Comparison of ENCODE assay signal across 14 mouse cellular contexts in the genomic region with DNA sequence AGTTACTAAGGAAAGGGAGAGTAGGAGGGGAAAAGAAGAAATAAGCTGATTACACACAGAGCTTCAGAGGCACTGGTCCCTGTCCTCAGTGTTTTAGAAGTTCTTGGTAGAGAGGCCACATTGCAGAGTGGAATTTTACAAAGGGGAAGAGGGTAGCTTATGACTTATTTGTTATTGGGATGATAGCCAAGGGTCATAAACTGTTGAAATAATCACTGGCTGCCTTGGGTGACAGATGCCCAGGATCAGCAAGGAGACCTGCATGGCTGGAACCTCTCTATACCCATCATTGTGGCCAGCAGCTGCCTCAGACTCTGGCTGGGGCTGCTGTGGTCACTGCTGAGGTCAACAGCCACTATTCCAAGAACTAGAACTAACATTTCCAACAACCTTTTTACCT. TPM values are rescaled to one million over a fixed set of nuclear protein-coding genes. Genes with fewer than 3 reads are reported as not detected.
DNase-seq lines count a peak whose midpoint lies in the region; TF ChIP-seq lines count a peak whose summit lies in the region.
"Had no signal": no experiment of that assay in that cellular context is flagged by ENCODE, and none has a peak within 500 bp of the region (broad histone marks: within the 10 kb centered on the region; RNA-seq: fewer than 3 reads in every experiment).

No protein-coding gene starts in this region.

- H3K36me3 ChIP-seq in C2C12 (ENCODE audit: control insufficient read depth, insufficient read depth) = no peaks in the 10 kb centered on the region

- no peaks in the 10 kb centered on the region for H3K27me3 ChIP-seq in C2C12 (ENCODE audit: control insufficient read depth, insufficient read depth, insufficient read length)
- H3K27me3 ChIP-seq: CH12.LX had no signal

- peaks cover 7% of the 10 kb centered on the region for H3K4me1 ChIP-seq in bone marrow, adult 2 months (ENCODE audit: control insufficient read depth, insufficient read depth, low read length)

- H3K79me2 ChIP-seq in C2C12 (ENCODE audit: control insufficient read depth, insufficient read depth) = peaks cover 50% of the 10 kb centered on the region

- no peak for TF ChIP-seq POLR2A in bone marrow, adult 2 months (IDR thresholded peaks at IDR 0.05; ENCODE audit: borderline replicate concordance, control insufficient read depth, low read depth, low read length)

- TF ChIP-seq CTCF in C2C12 (IDR thresholded peaks at IDR 0.05; ENCODE audit: control insufficient read depth, insufficient read depth, insufficient read length) = no peak
- no peak for TF ChIP-seq CTCF in bone marrow, adult 2 months (IDR thresholded peaks at IDR 0.05; ENCODE audit: control insufficient read depth, insufficient read depth, low read length)

- H3K27ac ChIP-seq in bone marrow, adult 2 months (ENCODE audit: control insufficient read depth, insufficient read depth, low read depth, low read length, poor library complexity) = peak overlapping the region; percentile 26; the same call in 1 of the 2 replicates
- H3K27ac ChIP-seq: liver, embryonic 14.5 days had no signal

- peak; percentile 33 for DNase-seq in kidney, adult 9 months
- DNase-seq in kidney, adult 18-20 months = no peak
- peak; percentile 51 for DNase-seq in 3134 (ENCODE audit: extremely low read depth, insufficient read length, low spot score)
- no peak for DNase-seq in thymus, adult 18-20 months
- no peak for DNase-seq in gastrocnemius, postnatal 25 days
- DNase-seq: cerebellum, postnatal 25 days; heart, postnatal 36 days; kidney, postnatal 25 days; layer of hippocampus, adult 9-11 months; right cerebral cortex, postnatal 14 days had no signal

- H3K79me3 ChIP-seq in C2C12 (ENCODE audit: low read depth) = peaks cover 14% of the 10 kb centered on the region

- H3ac ChIP-seq in C2C12 (ENCODE audit: control insufficient read depth, insufficient read length, low read depth) = no peak overlapping the region

- H3K4me3 ChIP-seq in C2C12 (ENCODE audit: insufficient read depth, poor library complexity, severe bottlenecking) = no peak overlapping the region
- H3K4me3 ChIP-seq in bone marrow, adult 2 months (replicated peaks; ENCODE audit: control insufficient read depth, low read depth, low read length) = no peak overlapping the region

TF ChIP-seq in C2C12, 6 proteins besides CTCF, POLR2A, EP300 and RAD21:
- TF ChIP-seq FOSL1 (IDR thresholded peaks at IDR 0.05; ENCODE audit: insufficient read depth, low read length, poor library complexity, severe bottlenecking) = no peak
- TF ChIP-seq MYOG (IDR thresholded peaks at IDR 0.05; ENCODE audit: control insufficient read depth, extremely low read depth, insufficient read length) = no peak
- no peak for TF ChIP-seq USF1 (IDR thresholded peaks at IDR 0.05; ENCODE audit: low read depth)
- no peak for TF ChIP-seq MAX (IDR thresholded peaks at IDR 0.05)
- peak; percentile 33 for TF ChIP-seq MYOD1 (IDR thresholded peaks at IDR 0.05; ENCODE audit: control insufficient read depth, insufficient read length, low read depth)
- no peak for TF ChIP-seq CEBPB (IDR thresholded peaks at IDR 0.05; ENCODE audit: low read depth)

RNA-seq across cellular contexts. Expression of gene Tbxas1, which starts 51.4 kb away (rescaled TPM):
- polyA plus RNA-seq in C2C12 (2012; fragmentation: generic; extraction: Trizol) = 0.06 TPM
- polyA plus RNA-seq in bone marrow, adult 2 months (2011; ENCODE audit: insufficient read depth, insufficient read length, low replicate concordance, missing spikeins) = 25.1 and 59.7 TPM in 2 replicates
- under 1 TPM; 0.67 to 0.72 TPM for total RNA-seq in gastrocnemius, postnatal 25 days (2021)
- total RNA-seq: CH12.LX had no signal

RNA-seq across cellular contexts. Expression of gene Hipk2, which starts 52.1 kb away (rescaled TPM):
- polyA plus RNA-seq in C2C12 (2012; fragmentation: generic; extraction: Trizol) = 13.6 TPM
- polyA plus RNA-seq in bone marrow, adult 2 months (2011; ENCODE audit: insufficient read depth, insufficient read length, low replicate concordance, missing spikeins) = 23.4 and 39.5 TPM in 2 replicates
- total RNA-seq in gastrocnemius, postnatal 25 days (2021) = 10 to 100 TPM; 69.0 to 78.5 TPM

Comparison
In these comparisons a context has a peak if more than half of its experiments do, and no peak if none do; other contexts are left out.
1. DNase-seq: peak in kidney, adult 9 months (single experiment) and 3134 (single experiment); none in kidney, adult 18-20 months (single experiment), thymus, adult 18-20 months (0 of 2) and gastrocnemius, postnatal 25 days (single experiment).
2. RNA of gene Tbxas1, which starts 51.4 kb away (polyA plus RNA-seq): 25.1 to 59.7 TPM in bone marrow, adult 2 months; 0.06 TPM in C2C12 (single experiment); every median in the first group is over 10 times any median in the second.